Mouse (Mus musculus) hindbrain, embryonic 14.5 days (tissue): Measurements from ENCODE around the gene Myh10. TPM values are rescaled to one million over a fixed set of nuclear protein-coding genes. Genes with fewer than 3 reads are reported as not detected.

Experiments used
- ATAC-seq: fragments of 200-750 bp; cut with Nextera tagmentation; 2 replicates; pipeline ENCODE4 v1.8.0; 2017; ENCODE audit warnings: moderate number of reproducible peaks, mild to moderate bottlenecking, moderate TSS enrichment, moderate library complexity; ENCODE audit not compliant: low FRiP score
- DNase-seq: peaks from one replicate; pipeline ENCODE4 v3.0.0-alpha.2; 2015; ENCODE audit warnings: low spot score
- H3K27ac ChIP-seq: fragments of 300-500 bp; sonication (generic); 2 replicates; pipeline ENCODE4 v1.5.1; 2014; ENCODE audit warnings: mild to moderate bottlenecking, moderate library complexity
- H3K27me3 ChIP-seq: fragments of 300-500 bp; sonication (generic); 2 replicates; pipeline ENCODE4 v1.6.1; 2014; ENCODE audit warnings: mild to moderate bottlenecking, low read length, mixed read lengths; ENCODE audit not compliant: control insufficient read depth, insufficient read depth
- H3K36me3 ChIP-seq: fragments of 300-500 bp; sonication (generic); replicated peaks from 2 replicates; pipeline ENCODE4 v1.6.1; 2014; ENCODE audit not compliant: control insufficient read depth, insufficient read depth
- H3K4me1 ChIP-seq: fragments of 300-500 bp; sonication (generic); replicated peaks from 2 replicates; pipeline ENCODE4 v1.6.1; 2014; ENCODE audit warnings: antibody characterized with exemption, low read length, mixed read lengths; ENCODE audit not compliant: control insufficient read depth, insufficient read depth
- H3K4me2 ChIP-seq: fragments of 300-500 bp; sonication (generic); replicated peaks from 2 replicates; pipeline ENCODE4 v1.6.1; 2014; ENCODE audit warnings: mild to moderate bottlenecking, moderate library complexity
- H3K4me3 ChIP-seq: fragments of 300-500 bp; sonication (generic); replicated peaks from 2 replicates; pipeline ENCODE4 v1.5.1; 2014; ENCODE audit warnings: mild to moderate bottlenecking, low read length
- H3K9ac ChIP-seq: fragments of 300-500 bp; sonication (generic); 2 replicates; pipeline ENCODE4 v1.6.1; 2014
- H3K9me3 ChIP-seq: fragments of 300-500 bp; sonication (generic); 2 replicates; pipeline ENCODE4 v1.6.1; 2016; ENCODE audit warnings: low read length; ENCODE audit not compliant: control insufficient read depth
- WGBS: fragments of 180-500 bp; shearing (Covaris S2); extraction: QIAGEN DNeasy Blood & Tissue Kit; methylation state at CpG from one replicate; pipeline ENCODE4 v1.1.7; 2014; 5-methylcytosine and 5-hydroxymethylcytosine counted together
- polyA plus RNA-seq: library from polyadenylated mRNA; unstranded; fragments of >200 nt; fragmentation: Nextera tagmentation; extraction: Ambion mirVana; gene quantifications from 2 replicates; pipeline ENCODE4 v1.2.1, GENCODE M21; 2014

The Myh10 gene
- polyA plus RNA-seq, 1 experiment from 2014 or later: 95.3 TPM

DNA sequence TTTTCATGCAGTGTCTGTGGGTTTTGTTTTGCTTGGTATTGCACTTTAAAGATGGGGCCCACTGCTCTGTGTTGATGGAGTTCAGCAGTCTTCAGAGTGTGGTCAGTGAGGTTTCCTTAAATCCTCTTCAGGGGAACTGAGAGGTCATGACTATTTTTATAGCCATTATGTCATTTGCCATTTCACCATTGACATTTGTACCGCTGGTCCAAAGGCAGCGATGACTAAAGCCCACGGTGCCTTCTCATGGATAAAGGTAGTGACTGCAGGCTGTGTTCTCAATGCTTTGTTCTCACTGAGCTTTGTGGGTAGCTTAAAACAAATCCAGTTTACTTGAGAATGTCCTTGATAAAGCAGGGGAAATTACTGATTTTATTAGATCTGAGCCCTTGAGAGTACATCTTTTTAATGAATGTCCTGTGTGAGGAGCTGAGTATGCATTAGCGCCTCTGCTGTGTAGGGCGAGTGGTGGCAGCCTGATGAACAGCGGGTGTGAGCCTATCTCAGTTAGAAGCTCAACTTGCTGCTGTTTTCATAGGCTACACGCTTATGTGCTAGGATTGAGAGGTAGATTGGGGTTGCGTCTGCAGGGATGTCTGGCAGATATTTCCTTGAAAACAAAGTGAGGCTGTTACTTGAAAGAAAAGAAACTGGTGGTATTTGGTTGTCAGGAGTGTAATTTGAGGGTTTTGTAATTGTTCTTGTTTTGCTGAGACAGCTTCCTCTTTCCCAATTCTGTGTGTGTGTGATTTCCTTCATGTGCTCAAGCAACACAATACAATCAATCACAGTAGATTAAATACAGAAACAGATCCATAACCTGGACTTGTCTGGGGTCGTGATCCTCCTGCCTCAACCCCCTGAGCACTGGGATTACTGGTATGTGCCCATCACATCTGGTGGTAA is 15.4 kb downstream of the Myh10 start:
- H3K36me3 ChIP-seq: peaks cover 35% of the 10 kb centered on the region
- H3K4me1 ChIP-seq: peaks cover 10% of the 10 kb centered on the region
- H3K27ac ChIP-seq: peak overlapping the region; percentile 75
- no peaks in the 10 kb centered on the region for H3K27me3 ChIP-seq
- H3K9me3 ChIP-seq: no peaks in the 10 kb centered on the region
- ATAC-seq (no peak), DNase-seq (no peak)
- H3K4me3 ChIP-seq: no peak overlapping the region
- 59% methylated on average over 9 of the region's 9 CpGs for WGBS
- no peak overlapping the region for H3K9ac ChIP-seq
- no peak overlapping the region for H3K4me2 ChIP-seq

GRCm38 (mm10) chr11:68707881-68708582 is 16.7 kb downstream of the Myh10 start:
- no peaks in the 10 kb centered on the region for H3K9me3 ChIP-seq
- DNase-seq: no peak
- no peak for ATAC-seq
- no peak overlapping the region for H3K4me2 ChIP-seq
- H3K9ac ChIP-seq: no peak overlapping the region
- H3K4me1 ChIP-seq: peaks cover 10% of the 10 kb centered on the region
- H3K27me3 ChIP-seq: no peaks in the 10 kb centered on the region
- H3K4me3 ChIP-seq: no peak overlapping the region
- H3K36me3 ChIP-seq: peaks cover 23% of the 10 kb centered on the region
- H3K27ac ChIP-seq: no peak overlapping the region
- 85% methylated on average over 5 of the region's 5 CpGs for WGBS

GRCm38 (mm10) chr11:68716167-68716566 is 24.8 kb downstream of the Myh10 start:
- H3K27ac ChIP-seq: 0 out of 2 replicates have a peak overlapping the region, but pooled peaks have one; percentile 7
- ATAC-seq: no peak
- peaks cover 15% of the 10 kb centered on the region for H3K36me3 ChIP-seq
- no peak overlapping the region for H3K4me2 ChIP-seq
- H3K4me1 ChIP-seq: peaks cover 25% of the 10 kb centered on the region
- 88% methylated on average over 4 of the region's 4 CpGs for WGBS
- H3K9ac ChIP-seq: no peak overlapping the region
- no peak for DNase-seq
- no peak overlapping the region for H3K4me3 ChIP-seq
- no peaks in the 10 kb centered on the region for H3K27me3 ChIP-seq
- H3K9me3 ChIP-seq: no peaks in the 10 kb centered on the region

DNA sequence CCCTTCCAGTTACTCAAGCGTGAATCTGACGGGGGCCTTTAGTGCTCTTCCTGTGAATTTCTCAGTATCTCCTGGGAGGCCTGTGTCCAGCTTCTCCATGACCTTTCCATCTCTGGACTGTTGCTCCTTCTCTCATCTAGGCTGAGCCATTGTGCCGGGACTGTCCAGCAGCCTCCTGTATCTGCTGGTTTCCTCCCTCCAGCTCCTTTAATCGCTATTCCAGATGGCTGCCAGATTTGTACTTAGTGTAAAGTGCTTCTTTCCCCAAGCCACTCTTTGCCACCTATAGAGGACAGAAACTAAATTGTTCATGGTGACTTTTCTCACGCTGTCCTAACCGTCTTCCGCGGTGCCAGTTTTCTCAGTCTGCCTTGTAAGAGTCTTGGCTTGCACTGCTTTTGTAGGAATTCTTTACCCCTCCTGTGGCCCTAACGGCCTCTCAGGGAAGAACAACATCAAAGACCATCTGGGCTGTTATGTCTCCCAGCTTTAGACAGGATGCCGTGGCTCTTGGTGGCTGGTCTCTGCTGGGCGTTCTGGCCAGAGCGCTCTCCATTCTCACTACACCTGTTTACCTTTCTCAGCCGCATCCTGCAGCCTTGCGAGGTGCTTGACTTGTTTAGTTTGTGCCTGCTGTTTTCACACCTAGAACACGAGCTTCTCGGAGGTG is 25.9 kb downstream of the Myh10 start:
- Histone ChIP-seq H3K9ac (no peak overlapping the region), H3K9me3 (no peaks in the 10 kb centered on the region), H3K27me3 (no peaks in the 10 kb centered on the region), H3K4me2 (no peak overlapping the region), H3K27ac (peak overlapping the region; percentile 2; the same call in 1 of the 2 replicates), H3K36me3 (peaks cover 26% of the 10 kb centered on the region), H3K4me3 (no peak overlapping the region), H3K4me1 (peaks cover 25% of the 10 kb centered on the region)
- WGBS: 61% methylated on average over 16 of the region's 16 CpGs
- DNase-seq (no peak), ATAC-seq (no peak)

GRCm38 (mm10) chr11:68719096-68719648 is 27.8 kb downstream of the Myh10 start:
- Histone ChIP-seq H3K9ac (no peak overlapping the region), H3K27me3 (no peaks in the 10 kb centered on the region), H3K9me3 (no peaks in the 10 kb centered on the region), H3K27ac (no peak overlapping the region), H3K36me3 (peaks cover 35% of the 10 kb centered on the region), H3K4me3 (no peak overlapping the region), H3K4me2 (no peak overlapping the region), H3K4me1 (peaks cover 25% of the 10 kb centered on the region)
- WGBS: 62% methylated on average over 4 of the region's 4 CpGs
- no peak for ATAC-seq
- DNase-seq: peak; percentile 45

- H3K27ac ChIP-seq: no peak overlapping the region
- H3K9me3 ChIP-seq: no peaks in the 10 kb centered on the region
- peaks cover 25% of the 10 kb centered on the region for H3K4me1 ChIP-seq
- H3K36me3 ChIP-seq: peaks cover 32% of the 10 kb centered on the region
- no peak for DNase-seq
- no peaks in the 10 kb centered on the region for H3K27me3 ChIP-seq
- H3K9ac ChIP-seq: no peak overlapping the region
- ATAC-seq: no peak
- WGBS: 81% methylated on average over 5 of the region's 5 CpGs
- H3K4me3 ChIP-seq: no peak overlapping the region
- no peak overlapping the region for H3K4me2 ChIP-seq
Observed at GRCm38 (mm10) chr11:68719774-68720173, 28.4 kb downstream of the Myh10 start.

DNA sequence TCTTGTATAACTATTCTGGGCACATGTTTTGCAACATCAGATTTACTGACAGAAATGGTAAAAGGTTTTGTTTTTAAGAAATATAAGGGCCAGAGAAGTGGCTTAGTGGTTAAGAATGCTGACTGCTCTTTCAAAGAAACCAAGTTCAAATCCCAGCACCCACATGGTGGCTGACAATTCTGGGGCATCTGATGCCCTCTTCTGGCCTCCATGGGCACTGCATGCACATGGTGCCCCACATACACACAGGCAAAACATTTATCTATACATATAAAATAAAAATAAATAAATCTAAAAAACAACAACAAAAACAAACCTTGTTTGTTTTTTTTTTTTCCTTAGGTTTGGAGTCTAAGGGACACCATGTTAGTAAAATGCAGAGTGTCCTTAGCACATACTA is 32.8 kb downstream of the Myh10 start:
- Histone ChIP-seq H3K9me3 (no peaks in the 10 kb centered on the region), H3K9ac (no peak overlapping the region), H3K4me1 (peaks cover 5% of the 10 kb centered on the region), H3K4me3 (no peak overlapping the region), H3K27me3 (no peaks in the 10 kb centered on the region), H3K4me2 (no peak overlapping the region), H3K36me3 (peaks cover 42% of the 10 kb centered on the region), H3K27ac (no peak overlapping the region)
- ATAC-seq: no peak
- DNase-seq: no peak

DNA sequence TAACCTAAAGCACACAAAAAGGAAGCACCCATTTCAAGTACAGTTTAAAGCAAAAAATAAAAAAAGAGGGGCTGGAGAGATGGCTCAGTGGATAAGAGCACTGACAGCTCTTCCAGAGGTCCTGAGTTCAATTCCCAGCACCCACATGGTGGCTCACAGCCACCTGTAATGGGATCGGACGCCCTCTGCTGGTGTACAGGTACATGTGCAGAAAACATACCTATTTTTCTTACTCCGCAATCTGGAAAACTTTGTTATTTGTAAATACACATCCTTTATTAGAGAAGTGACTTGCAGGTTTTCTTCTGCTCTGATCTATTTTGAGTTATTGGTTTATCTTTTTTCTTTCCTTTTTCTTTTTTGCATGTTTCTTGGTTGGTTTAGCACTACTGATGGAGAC is 37.3 kb downstream of the Myh10 start:
- H3K27me3 ChIP-seq: no peaks in the 10 kb centered on the region
- ATAC-seq (no peak), DNase-seq (no peak)
- H3K9ac ChIP-seq: no peak overlapping the region
- H3K9me3 ChIP-seq: no peaks in the 10 kb centered on the region
- H3K4me1 ChIP-seq: no peaks in the 10 kb centered on the region
- H3K36me3 ChIP-seq: peaks cover 22% of the 10 kb centered on the region; the same call in 1 of the 2 replicates
- H3K27ac ChIP-seq: no peak overlapping the region
- H3K4me2 ChIP-seq: no peak overlapping the region
- H3K4me3 ChIP-seq: no peak overlapping the region
- WGBS: 92% methylated on average over 3 of the region's 3 CpGs

GRCm38 (mm10) chr11:68730792-68731191 is 39.4 kb downstream of the Myh10 start:
- Histone ChIP-seq H3K4me3 (no peak overlapping the region), H3K4me2 (no peak overlapping the region), H3K36me3 (peaks cover 22% of the 10 kb centered on the region), H3K27ac (no peak overlapping the region), H3K27me3 (no peaks in the 10 kb centered on the region), H3K9me3 (no peaks in the 10 kb centered on the region), H3K9ac (no peak overlapping the region), H3K4me1 (no peaks in the 10 kb centered on the region)
- WGBS: 84% methylated on average over 5 of the region's 5 CpGs
- ATAC-seq (no peak), DNase-seq (no peak)
